ENCODE assay signal across 26 mouse cellular contexts in genomic region chr4:107733603-107734002, GRCm38 (mm10). TPM values are rescaled to one million over a fixed set of nuclear protein-coding genes. Genes with fewer than 3 reads are reported as not detected.
DNase-seq lines count a peak whose midpoint lies in the region; ATAC-seq and TF ChIP-seq lines count a peak whose summit lies in the region.
"Had no signal": no experiment of that assay in that cellular context is flagged by ENCODE, and none has a peak within 500 bp of the region (broad histone marks: within the 10 kb centered on the region; RNA-seq: fewer than 3 reads in every experiment).

No protein-coding gene starts in this region.

- TF ChIP-seq CTCF in forebrain, postnatal 0 days (IDR thresholded peaks at IDR 0.05; ENCODE audit: low read depth) = no peak
- no peak for TF ChIP-seq CTCF in left cerebral cortex, adult 2 months (IDR thresholded peaks at IDR 0.05)

- peaks cover 14% of the 10 kb centered on the region for H3K4me1 ChIP-seq in forebrain, postnatal 0 days (ENCODE audit: insufficient read depth)
- peaks cover 13% of the 10 kb centered on the region for H3K4me1 ChIP-seq in forebrain, embryonic 16.5 days (replicated peaks; ENCODE audit: control insufficient read depth, insufficient read depth, low read length)
- peaks cover 40% of the 10 kb centered on the region for H3K4me1 ChIP-seq in embryonic facial prominence, embryonic 10.5 days

- WGBS in forebrain, postnatal 0 days = 36% methylated on average over 3 of the region's 3 CpGs
- WGBS in forebrain, embryonic 16.5 days = 16% methylated on average over 3 of the region's 3 CpGs
- WGBS in embryonic facial prominence, embryonic 10.5 days = 13% methylated on average over 3 of the region's 3 CpGs

- no peak for ATAC-seq in forebrain, postnatal 0 days
- no peak for ATAC-seq in forebrain, embryonic 16.5 days
- ATAC-seq: forebrain, embryonic 14.5 days; hindbrain, embryonic 16.5 days had no signal

- no peaks in the 10 kb centered on the region for H3K36me3 ChIP-seq in forebrain, postnatal 0 days (ENCODE audit: insufficient read depth)
- no peaks in the 10 kb centered on the region for H3K36me3 ChIP-seq in forebrain, embryonic 16.5 days (ENCODE audit: control insufficient read depth, insufficient read depth)
- H3K36me3 ChIP-seq in embryonic facial prominence, embryonic 10.5 days (replicated peaks) = no peaks in the 10 kb centered on the region
- H3K36me3 ChIP-seq: embryonic facial prominence, embryonic 15.5 days; heart, embryonic 10.5 days had no signal

- no peak overlapping the region for H3K4me2 ChIP-seq in forebrain, postnatal 0 days (ENCODE audit: low read depth)
- H3K4me2 ChIP-seq in forebrain, embryonic 16.5 days (ENCODE audit: low read length) = no peak overlapping the region
- H3K4me2 ChIP-seq: embryonic facial prominence, embryonic 15.5 days had no signal

- no peaks in the 10 kb centered on the region for H3K27me3 ChIP-seq in forebrain, postnatal 0 days (ENCODE audit: insufficient read depth, low read length)
- H3K27me3 ChIP-seq in forebrain, embryonic 16.5 days (replicated peaks; ENCODE audit: control insufficient read depth, insufficient read depth, low read length) = no peaks in the 10 kb centered on the region
- peaks cover 60% of the 10 kb centered on the region for H3K27me3 ChIP-seq in embryonic facial prominence, embryonic 10.5 days (replicated peaks; ENCODE audit: low read depth, poor library complexity, severe bottlenecking)
- H3K27me3 ChIP-seq: CH12.LX; embryonic facial prominence, embryonic 15.5 days had no signal

- H3K4me3 ChIP-seq in forebrain, postnatal 0 days (ENCODE audit: low read depth, low read length) = no peak overlapping the region
- H3K4me3 ChIP-seq in forebrain, embryonic 16.5 days (replicated peaks; ENCODE audit: low read length) = no peak overlapping the region
- H3K4me3 ChIP-seq in left cerebral cortex, adult 2 months = no peak overlapping the region
- H3K4me3 ChIP-seq in embryonic facial prominence, embryonic 10.5 days = no peak overlapping the region
- H3K4me3 ChIP-seq: embryonic facial prominence, embryonic 15.5 days; erythroblast, embryonic 14.5 days; heart, embryonic 10.5 days had no signal

- H3K9ac ChIP-seq in forebrain, postnatal 0 days = no peak overlapping the region
- no peak overlapping the region for H3K9ac ChIP-seq in forebrain, embryonic 16.5 days (replicated peaks; ENCODE audit: low read depth, low read length)
- H3K9ac ChIP-seq: embryonic facial prominence, embryonic 15.5 days had no signal

- intact Hi-C loops in left cerebral cortex, adult 2 months (cut with DNase I) = no loop called here
- intact Hi-C loops in left cerebral cortex, postnatal 4 days (cut with DNase I) = no loop called here

- no peaks in the 10 kb centered on the region for H3K9me3 ChIP-seq in forebrain, postnatal 0 days (ENCODE audit: low read length)
- H3K9me3 ChIP-seq in forebrain, embryonic 16.5 days (ENCODE audit: control insufficient read depth, low read length) = no peaks in the 10 kb centered on the region
- no peaks in the 10 kb centered on the region for H3K9me3 ChIP-seq in embryonic facial prominence, embryonic 10.5 days
- H3K9me3 ChIP-seq: embryonic facial prominence, embryonic 15.5 days; heart, embryonic 10.5 days had no signal

- H3K27ac ChIP-seq in forebrain, postnatal 0 days (ENCODE audit: low read depth, low read length) = 0 out of 2 replicates have a peak overlapping the region, but pooled peaks have one; percentile 15
- no peak overlapping the region for H3K27ac ChIP-seq in forebrain, embryonic 16.5 days (ENCODE audit: low read length)
- peak overlapping the region; percentile 53; the same call in 1 of the 2 replicates for H3K27ac ChIP-seq in left cerebral cortex, adult 2 months
- peak overlapping the region; percentile 61; the same call in 1 of the 2 replicates for H3K27ac ChIP-seq in embryonic facial prominence, embryonic 10.5 days (replicated peaks)
- H3K27ac ChIP-seq: embryonic facial prominence, embryonic 15.5 days; heart, embryonic 10.5 days had no signal

- DNase-seq in forebrain, postnatal 0 days = no peak
- DNase-seq in left cerebral cortex, adult 2 months (ENCODE audit: extremely low spot score in 1 of 2, low spot score in 2 of 2) = no peak
- DNase-seq in left cerebral cortex, postnatal 4 days = no peak
- peak; percentile 76 for DNase-seq in R1 (ENCODE audit: low read depth, low spot score)
- no peak for DNase-seq in embryonic facial prominence, embryonic 10.5 days (ENCODE audit: low spot score)
- DNase-seq in heart, postnatal 4 days = no peak
- DNase-seq: adrenal gland, postnatal 10 days; cerebellum, adult 11 months; cerebellum, adult 8-10 months; cerebellum, postnatal 25 days; gastrocnemius, postnatal 10 days; heart, adult 18-20 months; heart, postnatal 10 days; kidney, adult 11 months had no signal

RNA-seq across cellular contexts. Expression of gene Dmrtb1, which starts 49.6 kb away (rescaled TPM):
- 9.6 and 14.0 TPM in 2 replicates for total RNA-seq in forebrain, postnatal 0 days (2014; rRNA removed)
- polyA plus RNA-seq in forebrain, postnatal 0 days (2015; fragmentation: Nextera tagmentation; extraction: Ambion mirVana) = 13.6 and 21.7 TPM in 2 replicates
- polyA plus RNA-seq in forebrain, embryonic 16.5 days (2015; fragmentation: Nextera tagmentation; extraction: Ambion mirVana) = 8.2 and 18.0 TPM in 2 replicates
- total RNA-seq in left cerebral cortex, adult 2 months (2021) = under 1 TPM; 0.27 to 0.44 TPM
- total RNA-seq in left cerebral cortex, postnatal 4 days (2021) = 1 to 10 TPM; 3.4 to 3.6 TPM
- polyA plus RNA-seq in embryonic facial prominence, embryonic 10.5 days (2016; fragmentation: Nextera tagmentation; extraction: Ambion mirVana) = 2.3 and 3.1 TPM in 2 replicates
- total RNA-seq in heart, postnatal 4 days (2021) = not detected
- total RNA-seq: adrenal gland, postnatal 10 days; adrenal gland, postnatal 4 days; CH12.LX; gastrocnemius, postnatal 10 days; gastrocnemius, postnatal 4 days; heart, adult 18-20 months; heart, postnatal 10 days; hematopoietic stem cell, adult 5-6 weeks had no signal
- polyA plus RNA-seq: heart, embryonic 14.5 days; intestine, embryonic 14.5 days had no signal
